Mouse (Mus musculus) forebrain, embryonic 12.5 days (tissue): ENCODE data around the gene Mast4. TPM values are rescaled to one million over a fixed set of nuclear protein-coding genes. Genes with fewer than 3 reads are reported as not detected.

Experiments
- ATAC-seq: fragments of 200-750 bp; cut with Nextera tagmentation; 2 replicates; pipeline ENCODE4 v1.8.0; 2017; ENCODE audit warnings: moderate TSS enrichment; ENCODE audit not compliant: low FRiP score
- H3K27ac ChIP-seq: fragments of 300-500 bp; sonication (generic); 2 replicates; pipeline ENCODE4 v1.5.1; 2016; ENCODE audit warnings: mild to moderate bottlenecking
- H3K27me3 ChIP-seq: fragments of 300-500 bp; sonication (generic); 2 replicates; pipeline ENCODE4 v1.6.1; 2016; ENCODE audit warnings: mild to moderate bottlenecking
- H3K36me3 ChIP-seq: fragments of 300-500 bp; sonication (generic); replicated peaks from 2 replicates; pipeline ENCODE4 v1.6.1; 2016; ENCODE audit warnings: mild to moderate bottlenecking
- H3K4me1 ChIP-seq: fragments of 300-500 bp; sonication (generic); 2 replicates; pipeline ENCODE4 v1.6.1; 2016
- H3K4me2 ChIP-seq: fragments of 300-500 bp; sonication (generic); 2 replicates; pipeline ENCODE4 v1.6.1; 2016; ENCODE audit warnings: mild to moderate bottlenecking, moderate library complexity
- H3K4me3 ChIP-seq: fragments of 300-500 bp; sonication (generic); replicated peaks from 2 replicates; pipeline ENCODE4 v1.5.1; 2016; ENCODE audit warnings: mild to moderate bottlenecking
- H3K9ac ChIP-seq: fragments of 300-500 bp; sonication (generic); 2 replicates; pipeline ENCODE4 v1.6.1; 2016; ENCODE audit warnings: mild to moderate bottlenecking
- H3K9me3 ChIP-seq: fragments of 300-500 bp; sonication (generic); 2 replicates; pipeline ENCODE4 v1.6.1; 2016
- whole genome bisulfite sequencing: fragments of 180-500 bp; shearing (Covaris S2); methylation state at CpG from one replicate; pipeline ENCODE4 v1.1.7; 2016; 5-methylcytosine and 5-hydroxymethylcytosine counted together
- polyA plus RNA-seq: library from polyadenylated mRNA; unstranded; fragments of >200 nt; fragmentation: Nextera tagmentation; extraction: Ambion mirVana; gene quantifications from 2 replicates; pipeline ENCODE4 v1.2.1, GENCODE M21; 2016

Gene Mast4
- polyA plus RNA-seq, 1 experiment from 2014 or later = 21.5 TPM

GRCm38 (mm10) chr13:102940476-102940875, 393.8 kb downstream of the Mast4 start:
- no peak for ATAC-seq
- H3K9ac ChIP-seq = no peak overlapping the region
- no peak overlapping the region for H3K4me3 ChIP-seq
- H3K9me3 ChIP-seq = no peaks in the 10 kb centered on the region
- no peak overlapping the region for H3K27ac ChIP-seq
- H3K36me3 ChIP-seq = no peaks in the 10 kb centered on the region
- no peaks in the 10 kb centered on the region for H3K27me3 ChIP-seq
- no peak overlapping the region for H3K4me2 ChIP-seq
- H3K4me1 ChIP-seq = no peaks in the 10 kb centered on the region
- 90% methylated on average over 6 of the region's 6 CpGs for WGBS

- H3K9me3 ChIP-seq = no peaks in the 10 kb centered on the region
- no peaks in the 10 kb centered on the region for H3K4me1 ChIP-seq
- no peaks in the 10 kb centered on the region for H3K27me3 ChIP-seq
- H3K27ac ChIP-seq = no peak overlapping the region
- no peak overlapping the region for H3K9ac ChIP-seq
- ATAC-seq = no peak
- H3K4me3 ChIP-seq = no peak overlapping the region
- WGBS = 97% methylated on average over 2 of the region's 2 CpGs
- no peak overlapping the region for H3K4me2 ChIP-seq
- H3K36me3 ChIP-seq = no peaks in the 10 kb centered on the region
Measured at GRCm38 (mm10) chr13:102936233-102936632, 398.1 kb downstream of the Mast4 start.

- Histone ChIP-seq H3K27me3 (no peaks in the 10 kb centered on the region), H3K27ac (no peak overlapping the region), H3K4me1 (no peaks in the 10 kb centered on the region), H3K9me3 (no peaks in the 10 kb centered on the region), H3K36me3 (no peaks in the 10 kb centered on the region), H3K4me2 (no peak overlapping the region), H3K4me3 (no peak overlapping the region), H3K9ac (no peak overlapping the region)
- no peak for ATAC-seq
- 97% methylated on average over 3 of the region's 3 CpGs for WGBS
Measured at GRCm38 (mm10) chr13:102935788-102936187, 398.5 kb downstream of the Mast4 start.

GRCm38 (mm10) chr13:102933702-102934101, 400.6 kb downstream of the Mast4 start:
- H3K27me3 ChIP-seq = no peaks in the 10 kb centered on the region
- 96% methylated on average over 5 of the region's 5 CpGs for WGBS
- no peak overlapping the region for H3K27ac ChIP-seq
- H3K9me3 ChIP-seq = no peaks in the 10 kb centered on the region
- H3K36me3 ChIP-seq = no peaks in the 10 kb centered on the region
- H3K9ac ChIP-seq = no peak overlapping the region
- no peaks in the 10 kb centered on the region for H3K4me1 ChIP-seq
- H3K4me2 ChIP-seq = no peak overlapping the region
- no peak for ATAC-seq
- H3K4me3 ChIP-seq = no peak overlapping the region

GRCm38 (mm10) chr13:102932434-102932833, 401.9 kb downstream of the Mast4 start:
- Histone ChIP-seq H3K4me1 (no peaks in the 10 kb centered on the region), H3K27me3 (no peaks in the 10 kb centered on the region), H3K36me3 (no peaks in the 10 kb centered on the region), H3K4me3 (no peak overlapping the region), H3K27ac (no peak overlapping the region), H3K9ac (no peak overlapping the region), H3K4me2 (no peak overlapping the region), H3K9me3 (no peaks in the 10 kb centered on the region)
- WGBS = 88% methylated on average over 9 of the region's 9 CpGs
- no peak for ATAC-seq

- Histone ChIP-seq H3K27me3 (no peaks in the 10 kb centered on the region), H3K27ac (no peak overlapping the region), H3K9ac (no peak overlapping the region), H3K4me1 (no peaks in the 10 kb centered on the region), H3K4me3 (no peak overlapping the region), H3K4me2 (no peak overlapping the region), H3K9me3 (no peaks in the 10 kb centered on the region), H3K36me3 (no peaks in the 10 kb centered on the region)
- 97% methylated on average over 1 of the region's 1 CpGs for WGBS
- no peak for ATAC-seq
Measured at GRCm38 (mm10) chr13:102931951-102932350, 402.3 kb downstream of the Mast4 start.

GRCm38 (mm10) chr13:102925844-102926598, 408.3 kb downstream of the Mast4 start:
- Histone ChIP-seq H3K27me3 (no peaks in the 10 kb centered on the region), H3K9me3 (no peaks in the 10 kb centered on the region), H3K27ac (no peak overlapping the region), H3K4me3 (no peak overlapping the region), H3K4me2 (no peak overlapping the region), H3K9ac (no peak overlapping the region), H3K36me3 (no peaks in the 10 kb centered on the region), H3K4me1 (no peaks in the 10 kb centered on the region)
- WGBS = 82% methylated on average over 7 of the region's 7 CpGs
- ATAC-seq = no peak

- no peak overlapping the region for H3K9ac ChIP-seq
- ATAC-seq = no peak
- H3K4me1 ChIP-seq = no peaks in the 10 kb centered on the region
- no peaks in the 10 kb centered on the region for H3K9me3 ChIP-seq
- H3K36me3 ChIP-seq = no peaks in the 10 kb centered on the region
- H3K27ac ChIP-seq = no peak overlapping the region
- H3K4me3 ChIP-seq = no peak overlapping the region
- WGBS = 88% methylated on average over 7 of the region's 7 CpGs
- H3K27me3 ChIP-seq = no peaks in the 10 kb centered on the region
- no peak overlapping the region for H3K4me2 ChIP-seq
Measured at GRCm38 (mm10) chr13:102919741-102920140, 414.6 kb downstream of the Mast4 start.

- ATAC-seq = no peak
- no peaks in the 10 kb centered on the region for H3K36me3 ChIP-seq
- no peak overlapping the region for H3K4me2 ChIP-seq
- H3K4me1 ChIP-seq = no peaks in the 10 kb centered on the region
- no peak overlapping the region for H3K4me3 ChIP-seq
- no peaks in the 10 kb centered on the region for H3K27me3 ChIP-seq
- H3K9me3 ChIP-seq = no peaks in the 10 kb centered on the region
- H3K27ac ChIP-seq = no peak overlapping the region
- 70% methylated on average over 4 of the region's 4 CpGs for WGBS
- no peak overlapping the region for H3K9ac ChIP-seq
Measured at GRCm38 (mm10) chr13:102918616-102919015, 415.7 kb downstream of the Mast4 start.

- Histone ChIP-seq H3K27ac (no peak overlapping the region), H3K36me3 (no peaks in the 10 kb centered on the region), H3K4me1 (no peaks in the 10 kb centered on the region), H3K27me3 (no peaks in the 10 kb centered on the region), H3K9me3 (no peaks in the 10 kb centered on the region), H3K4me2 (no peak overlapping the region), H3K4me3 (no peak overlapping the region), H3K9ac (no peak overlapping the region)
- ATAC-seq = no peak
- WGBS = 77% methylated on average over 1 of the region's 1 CpGs
Measured at GRCm38 (mm10) chr13:102915341-102915740, 419.0 kb downstream of the Mast4 start.

GRCm38 (mm10) chr13:102914800-102915199, 419.5 kb downstream of the Mast4 start:
- H3K27me3 ChIP-seq = no peaks in the 10 kb centered on the region
- H3K9ac ChIP-seq = no peak overlapping the region
- no peak for ATAC-seq
- H3K4me2 ChIP-seq = no peak overlapping the region
- no peak overlapping the region for H3K4me3 ChIP-seq
- no peaks in the 10 kb centered on the region for H3K4me1 ChIP-seq
- H3K9me3 ChIP-seq = no peaks in the 10 kb centered on the region
- no peak overlapping the region for H3K27ac ChIP-seq
- H3K36me3 ChIP-seq = no peaks in the 10 kb centered on the region

- Histone ChIP-seq H3K4me1 (no peaks in the 10 kb centered on the region), H3K27me3 (no peaks in the 10 kb centered on the region), H3K4me2 (no peak overlapping the region), H3K4me3 (no peak overlapping the region), H3K9ac (no peak overlapping the region), H3K9me3 (no peaks in the 10 kb centered on the region), H3K36me3 (no peaks in the 10 kb centered on the region), H3K27ac (no peak overlapping the region)
- ATAC-seq = no peak
- WGBS = 81% methylated on average over 2 of the region's 2 CpGs
Measured at GRCm38 (mm10) chr13:102913919-102914318, 420.4 kb downstream of the Mast4 start.

- no peak overlapping the region for H3K4me3 ChIP-seq
- no peaks in the 10 kb centered on the region for H3K9me3 ChIP-seq
- no peaks in the 10 kb centered on the region for H3K4me1 ChIP-seq
- H3K27ac ChIP-seq = no peak overlapping the region
- ATAC-seq = no peak
- no peak overlapping the region for H3K4me2 ChIP-seq
- 86% methylated on average over 12 of the region's 12 CpGs for WGBS
- no peak overlapping the region for H3K9ac ChIP-seq
- no peaks in the 10 kb centered on the region for H3K36me3 ChIP-seq
- H3K27me3 ChIP-seq = no peaks in the 10 kb centered on the region
Measured at GRCm38 (mm10) chr13:102912867-102913266, 421.4 kb downstream of the Mast4 start.
